Mouse (Mus musculus) thymus, adult 2 months (tissue): ENCODE measurements at regions not wholly inside any gene's neighbourhood (a gene's known extent, or its start where the extent isn't known, plus 50 kb on each side); places are given as distances from the start of the nearest gene placed in this dataset.

Source experiments
- DNase-seq: peaks from one replicate; pipeline ENCODE4 v3.0.0; 2021
- H3K27ac ChIP-seq: fragments of 200-500 bp; 2 replicates; pipeline ENCODE4 v1.5.1; 2012; ENCODE audit warnings: low read length, control low read depth; ENCODE audit not compliant: control insufficient read depth, insufficient read depth
- H3K27me3 ChIP-seq: fragments of 200-500 bp; 2 replicates; pipeline ENCODE4 v1.6.1; 2012; ENCODE audit warnings: mild to moderate bottlenecking, low read length, moderate library complexity, mixed read lengths; ENCODE audit not compliant: control insufficient read depth, insufficient read depth
- H3K36me3 ChIP-seq: fragments of 200-500 bp; 2 replicates; pipeline ENCODE4 v1.6.1; 2012; ENCODE audit warnings: mild to moderate bottlenecking, low read length, moderate library complexity; ENCODE audit not compliant: control insufficient read depth, insufficient read depth
- H3K4me1 ChIP-seq: fragments of 200-500 bp; replicated peaks from 2 replicates; pipeline ENCODE4 v1.6.1; 2012; ENCODE audit warnings: low read length; ENCODE audit not compliant: control insufficient read depth, insufficient read depth
- H3K4me3 ChIP-seq: fragments of 200-500 bp; 2 replicates; pipeline ENCODE4 v1.5.1; 2012; ENCODE audit warnings: mild to moderate bottlenecking, low read length, control low read depth, moderate library complexity; ENCODE audit not compliant: control insufficient read depth, insufficient read depth
- CTCF ChIP-seq: fragments of 200-500 bp; IDR thresholded peaks from 2 replicates; pipeline ENCODE4 v1.5.1; 2012; ENCODE audit warnings: mild to moderate bottlenecking, control low read depth, low read length, moderate library complexity, borderline replicate concordance; ENCODE audit not compliant: control insufficient read depth, poor library complexity, insufficient read depth; ENCODE audit errors: extremely low read depth
- POLR2A ChIP-seq: fragments of 200-500 bp; IDR thresholded peaks from 2 replicates; pipeline ENCODE4 v1.6.1; 2012; ENCODE audit warnings: mild to moderate bottlenecking, low read length, control low read depth, moderate library complexity; ENCODE audit not compliant: control insufficient read depth, poor library complexity, insufficient read depth; ENCODE audit errors: extremely low read depth
- WGBS: fragments of 180-500 bp; shearing (Covaris S2); methylation state at CpG from one replicate; pipeline ENCODE4 v1.1.7; 2018; 5-methylcytosine and 5-hydroxymethylcytosine counted together

DNA sequence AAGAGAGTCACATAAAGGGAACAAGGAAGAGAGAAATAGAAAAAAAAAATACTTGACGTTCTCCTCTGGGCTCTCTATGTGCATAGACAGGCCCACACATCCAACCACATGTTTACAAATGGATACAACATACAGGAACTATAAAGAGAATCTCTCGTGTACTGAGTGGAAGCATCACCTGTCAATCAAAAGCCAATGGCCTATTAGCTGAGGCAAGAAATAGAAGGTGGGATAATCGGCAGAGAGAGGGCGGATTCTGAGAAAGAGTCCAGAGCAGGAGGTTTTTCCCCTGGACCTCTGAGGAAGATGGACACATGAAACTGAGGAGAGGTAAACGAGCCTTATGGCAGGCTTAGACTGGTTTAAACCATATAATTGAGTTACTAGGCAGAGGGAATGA, 434.7 kb upstream of the Pmfbp1 start:
- no peaks in the 10 kb centered on the region for H3K27me3 ChIP-seq
- TF ChIP-seq CTCF, result no peak
- no peak for TF ChIP-seq POLR2A
- no peak overlapping the region for H3K4me3 ChIP-seq
- H3K27ac ChIP-seq, result no peak overlapping the region
- WGBS, result 92% methylated on average over 5 of the region's 5 CpGs
- no peak for DNase-seq
- no peaks in the 10 kb centered on the region for H3K36me3 ChIP-seq
- no peaks in the 10 kb centered on the region for H3K4me1 ChIP-seq

DNA sequence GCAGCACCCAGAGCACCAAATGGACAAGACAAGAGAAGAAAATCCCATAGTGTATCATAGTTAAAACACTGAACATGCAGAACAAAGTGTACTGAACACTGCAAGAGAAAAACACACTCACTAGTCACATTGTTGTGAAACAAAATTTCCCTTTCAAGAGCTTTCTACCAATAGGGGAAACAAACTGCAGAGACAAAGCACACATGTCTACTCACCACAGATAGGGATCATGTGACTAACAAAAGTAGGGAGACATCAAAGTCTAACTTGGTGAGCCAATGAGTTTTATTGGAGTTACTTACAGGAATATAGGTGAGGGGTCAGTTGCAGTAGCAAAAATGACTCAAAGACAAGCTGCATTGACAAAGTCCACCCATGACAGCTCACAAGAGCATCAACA, 431.5 kb upstream of the Pmfbp1 start:
- Histone ChIP-seq H3K4me3 (no peak overlapping the region), H3K4me1 (no peaks in the 10 kb centered on the region), H3K27me3 (no peaks in the 10 kb centered on the region), H3K27ac (no peak overlapping the region), H3K36me3 (no peaks in the 10 kb centered on the region)
- no peak for DNase-seq
- TF ChIP-seq CTCF, result no peak

DNA sequence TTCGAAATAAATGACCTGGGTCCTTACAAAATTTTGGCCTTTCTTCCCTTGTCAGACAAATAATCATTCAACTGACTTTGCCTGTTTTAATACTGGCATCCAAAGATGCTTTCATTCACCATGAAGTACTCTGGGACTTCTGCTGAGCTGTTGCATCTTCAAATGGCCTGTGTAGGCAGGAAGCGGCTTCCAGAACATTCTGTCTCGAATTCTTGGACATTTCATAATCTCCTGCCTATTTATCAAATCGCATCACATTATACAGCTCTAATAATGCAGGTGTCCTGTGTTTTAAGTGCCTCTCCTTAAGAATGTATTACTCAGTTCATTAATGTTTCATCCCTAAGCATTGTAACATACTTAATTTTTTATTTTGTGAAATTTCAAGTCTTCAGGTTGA, 420.1 kb upstream of the Pmfbp1 start:
- Histone ChIP-seq H3K4me3 (no peak overlapping the region), H3K27me3 (no peaks in the 10 kb centered on the region), H3K27ac (no peak overlapping the region), H3K36me3 (no peaks in the 10 kb centered on the region), H3K4me1 (no peaks in the 10 kb centered on the region)
- no peak for DNase-seq
- 87% methylated on average over 4 of the region's 4 CpGs for WGBS
- TF ChIP-seq POLR2A (no peak), CTCF (no peak)

DNA sequence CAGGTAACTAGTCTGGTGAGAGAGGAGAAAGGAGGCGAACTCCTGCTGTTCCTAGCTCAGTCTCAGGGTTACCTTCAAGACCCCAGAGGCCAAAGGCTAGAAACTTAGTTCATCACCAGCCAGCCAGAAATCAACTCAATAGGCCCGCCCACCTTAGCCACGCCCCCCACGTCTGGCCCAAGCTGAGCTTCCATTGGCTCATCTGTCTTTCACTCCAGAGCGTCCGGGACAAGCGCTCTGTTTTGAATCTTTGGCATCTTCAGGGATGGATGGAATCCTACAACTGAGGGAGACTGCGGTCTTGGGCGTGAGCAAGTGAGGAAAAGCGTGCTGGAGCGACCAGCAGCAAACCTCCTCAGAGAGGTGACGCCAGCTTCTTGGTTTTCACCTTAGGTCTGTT, 418.8 kb upstream of the Pmfbp1 start:
- no peaks in the 10 kb centered on the region for H3K36me3 ChIP-seq
- no peaks in the 10 kb centered on the region for H3K4me1 ChIP-seq
- H3K27ac ChIP-seq, result no peak overlapping the region
- H3K27me3 ChIP-seq, result no peaks in the 10 kb centered on the region
- WGBS, result 38% methylated on average over 12 of the region's 12 CpGs
- TF ChIP-seq POLR2A, result no peak
- TF ChIP-seq CTCF, result no peak
- no peak overlapping the region for H3K4me3 ChIP-seq
- no peak for DNase-seq

DNA sequence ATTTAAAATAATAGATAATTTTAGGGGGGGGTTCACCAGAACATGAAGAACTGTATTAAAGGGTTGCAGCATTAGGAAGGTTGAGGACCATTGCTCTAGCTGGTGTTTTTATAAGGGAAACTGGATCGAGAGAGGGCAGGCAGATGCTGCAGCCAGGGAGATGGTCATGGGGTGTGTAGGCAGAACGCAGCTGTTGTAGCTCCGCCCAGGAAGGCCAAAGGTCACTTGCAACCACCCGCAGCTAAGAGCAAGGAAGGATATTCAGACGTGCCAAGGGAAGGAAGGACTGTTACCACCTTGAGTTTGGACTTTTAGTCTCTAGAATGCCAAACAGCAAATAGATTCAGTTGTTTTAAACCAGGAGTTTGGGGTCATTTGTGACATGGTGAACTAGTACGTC, 414.6 kb upstream of the Pmfbp1 start:
- no peak for DNase-seq
- Histone ChIP-seq H3K36me3 (no peaks in the 10 kb centered on the region), H3K27ac (no peak overlapping the region), H3K4me3 (no peak overlapping the region), H3K27me3 (no peaks in the 10 kb centered on the region), H3K4me1 (no peaks in the 10 kb centered on the region)
- TF ChIP-seq POLR2A (no peak), CTCF (no peak)
- 64% methylated on average over 6 of the region's 6 CpGs for WGBS

DNA sequence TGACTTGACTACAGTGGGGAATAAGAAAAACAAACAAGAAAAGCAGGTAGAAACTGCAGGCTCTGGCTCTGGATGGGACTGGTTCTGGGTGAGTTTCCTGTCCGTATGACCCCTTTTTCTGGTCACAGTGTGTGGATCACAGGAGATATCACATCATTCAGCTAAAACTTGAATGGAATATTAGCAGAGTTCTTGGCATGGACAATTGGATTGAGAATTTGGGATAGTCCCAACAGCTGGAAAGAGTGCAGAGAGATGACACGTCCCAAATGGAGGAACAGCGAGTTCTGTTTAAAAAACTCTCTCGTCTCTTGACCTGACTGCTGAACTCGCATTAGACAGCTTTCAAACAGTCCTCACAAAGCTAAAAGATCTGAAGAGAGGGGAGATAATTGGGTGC, 412.5 kb upstream of the Pmfbp1 start:
- Histone ChIP-seq H3K27ac (no peak overlapping the region), H3K27me3 (no peaks in the 10 kb centered on the region), H3K36me3 (no peaks in the 10 kb centered on the region), H3K4me1 (no peaks in the 10 kb centered on the region), H3K4me3 (no peak overlapping the region)
- WGBS, result 96% methylated on average over 5 of the region's 5 CpGs
- DNase-seq, result no peak
- TF ChIP-seq CTCF, result no peak
- TF ChIP-seq POLR2A, result no peak

DNA sequence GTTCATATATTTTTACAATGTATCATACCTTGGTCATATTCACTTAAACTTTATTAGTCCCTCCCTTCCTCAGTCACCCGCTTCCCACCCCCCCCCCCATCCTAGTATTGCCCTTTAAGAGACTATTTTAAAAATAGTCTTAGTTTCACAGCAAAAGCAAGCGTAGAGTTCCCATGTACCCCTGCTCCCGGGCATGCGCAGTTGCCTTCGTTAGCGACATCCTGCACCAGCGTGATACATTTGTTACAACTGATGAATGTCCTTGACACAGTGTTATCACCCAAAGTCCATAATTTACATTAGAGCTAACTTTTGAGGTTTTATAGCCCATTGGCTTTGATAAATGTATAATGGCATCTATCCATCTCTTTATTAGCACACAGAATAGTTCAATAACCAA, 408.7 kb upstream of the Pmfbp1 start:
- no peak for DNase-seq
- H3K27ac ChIP-seq, result no peak overlapping the region
- H3K4me3 ChIP-seq, result no peak overlapping the region
- no peaks in the 10 kb centered on the region for H3K36me3 ChIP-seq
- 91% methylated on average over 7 of the region's 7 CpGs for WGBS
- H3K4me1 ChIP-seq, result no peaks in the 10 kb centered on the region
- no peaks in the 10 kb centered on the region for H3K27me3 ChIP-seq
- TF ChIP-seq CTCF (no peak), POLR2A (no peak)
